Mouse (Mus musculus) stomach, embryonic 14.5 days (tissue): ENCODE results near the gene Acrv1. TPM values are rescaled to one million over a fixed set of nuclear protein-coding genes. Genes with fewer than 3 reads are reported as not detected.
A peak's percentile ranks its signal among the peaks of the same experiment; 100 is the strongest.

Source experiments
- ATAC-seq: fragments of 200-750 bp; cut with Nextera tagmentation; 2 replicates; pipeline ENCODE4 v1.8.0; 2017; ENCODE audit warnings: low read depth, moderate TSS enrichment; ENCODE audit not compliant: insufficient number of reproducible peaks, insufficient read depth, low FRiP score
- H3K27ac ChIP-seq: fragments of 300-500 bp; sonication (generic); 2 replicates; pipeline ENCODE4 v1.5.1; 2014; ENCODE audit warnings: mild to moderate bottlenecking, low read length, moderate library complexity, mixed read lengths
- H3K27me3 ChIP-seq: fragments of 300-500 bp; sonication (generic); 2 replicates; pipeline ENCODE4 v1.6.1; 2014; ENCODE audit warnings: low read length, control low read depth, mixed read lengths; ENCODE audit not compliant: control insufficient read depth, insufficient read depth
- H3K36me3 ChIP-seq: fragments of 300-500 bp; sonication (generic); 2 replicates; pipeline ENCODE4 v1.6.1; 2014; ENCODE audit warnings: mild to moderate bottlenecking, control low read depth, low read length, moderate library complexity, mixed read lengths; ENCODE audit not compliant: control insufficient read depth, insufficient read depth
- H3K4me1 ChIP-seq: fragments of 300-500 bp; sonication (generic); 2 replicates; pipeline ENCODE4 v1.6.1; 2014; ENCODE audit warnings: low read length, control low read depth, mixed read lengths; ENCODE audit not compliant: control insufficient read depth, insufficient read depth
- H3K4me2 ChIP-seq: fragments of 300-500 bp; sonication (generic); replicated peaks from 2 replicates; pipeline ENCODE4 v1.6.1; 2014; ENCODE audit warnings: low read depth, low read length, control low read depth
- H3K4me3 ChIP-seq: fragments of 300-500 bp; sonication (generic); 2 replicates; pipeline ENCODE4 v1.5.1; 2014; ENCODE audit warnings: low read depth, low read length, control low read depth
- H3K9ac ChIP-seq: fragments of 300-500 bp; sonication (generic); replicated peaks from 2 replicates; pipeline ENCODE4 v1.6.1; 2014; ENCODE audit warnings: low read depth, mild to moderate bottlenecking, control low read depth, low read length, moderate library complexity, mixed read lengths
- H3K9me3 ChIP-seq: fragments of 300-500 bp; sonication (generic); 2 replicates; pipeline ENCODE4 v1.6.1; 2016; ENCODE audit warnings: low read depth, low read length, control low read depth; ENCODE audit not compliant: control insufficient read depth
- WGBS: fragments of 180-500 bp; shearing (Covaris S2); extraction: QIAGEN DNeasy Blood & Tissue Kit; methylation state at CpG from one replicate; pipeline ENCODE4 v1.1.7; 2014; 5-methylcytosine and 5-hydroxymethylcytosine counted together
- polyA plus RNA-seq: library from polyadenylated mRNA; unstranded; fragments of >200 nt; fragmentation: Nextera tagmentation; extraction: Ambion mirVana; gene quantifications from 2 replicates; pipeline ENCODE4 v1.2.1, GENCODE M21; 2014

Acrv1 gene
- polyA plus RNA-seq, 1 experiment from 2014 or later = not detected

- H3K4me1 ChIP-seq = peaks cover 7% of the 10 kb centered on the region; the same call in 1 of the 2 replicates
- H3K9ac ChIP-seq = peak overlapping the region; percentile 74
- peak overlapping the region; percentile 75 for H3K4me3 ChIP-seq
- peak overlapping the region; percentile 92 for H3K27ac ChIP-seq
- peak overlapping the region; percentile 76 for H3K4me2 ChIP-seq
- H3K36me3 ChIP-seq = peaks cover 8% of the 10 kb centered on the region
- ATAC-seq = peak; percentile 93
- H3K27me3 ChIP-seq = no peaks in the 10 kb centered on the region
- WGBS = under 1% methylated on average over 53 of the region's 53 CpGs
- H3K9me3 ChIP-seq = no peaks in the 10 kb centered on the region
Measured at GRCm38 (mm10) chr9:36726131-36727033, 33.4 kb downstream of the Acrv1 start.

DNA sequence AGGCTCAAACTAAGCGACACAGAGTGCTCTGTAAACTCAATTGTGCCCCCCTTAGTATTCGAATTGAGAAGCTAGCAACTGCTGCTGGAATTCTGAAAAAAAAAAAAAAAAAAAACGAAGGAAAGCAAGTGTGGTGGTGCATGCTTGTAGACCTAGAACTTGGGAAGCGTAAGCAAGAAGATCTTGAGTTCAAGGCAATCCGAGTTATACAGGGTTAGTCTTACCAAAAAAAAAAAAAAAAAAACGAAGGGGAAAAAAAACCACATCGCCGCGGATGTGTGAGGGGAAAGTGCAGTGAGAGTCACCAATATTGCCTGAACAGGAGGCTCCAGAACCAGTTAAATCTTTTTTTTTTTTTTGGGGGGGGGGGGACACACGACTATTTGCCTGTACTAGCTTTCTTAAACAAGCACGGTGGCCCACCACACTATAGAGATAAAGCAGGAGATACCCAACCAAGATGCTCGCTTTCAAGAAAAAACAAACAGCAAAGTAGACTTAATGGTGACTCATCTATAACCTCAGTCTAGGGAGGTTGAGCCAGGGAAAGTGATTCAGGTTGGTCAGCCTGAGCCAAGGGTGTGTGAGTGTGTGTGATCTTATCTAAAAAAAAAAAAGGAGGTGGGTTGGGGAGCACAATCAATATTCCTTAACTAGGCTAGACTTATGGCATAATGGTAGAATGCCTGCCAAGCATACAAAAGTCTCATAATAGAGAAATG is 34.2 kb downstream of the Acrv1 start, which contains the start of gene Chek1:
Chek1 (minus strand) TSS at position 32 of the 722 bp plus-strand sequence.
- peak within 1 kb of the TSS; percentile 76 for H3K4me2 ChIP-seq
- no peaks in the 10 kb centered on the region for H3K9me3 ChIP-seq
- WGBS = 4% methylated on average over 12 of the region's 12 CpGs
- peak within 1 kb of the TSS; percentile 92 for H3K27ac ChIP-seq
- H3K4me3 ChIP-seq = peak within 1 kb of the TSS; percentile 75
- H3K27me3 ChIP-seq = no peaks in the 10 kb centered on the region
- H3K9ac ChIP-seq = peak within 1 kb of the TSS; percentile 74
- H3K4me1 ChIP-seq = peaks cover 7% of the 10 kb centered on the region; the same call in 1 of the 2 replicates
- peak; percentile 23; the same call in 1 of the 2 replicates for ATAC-seq
- peaks cover 9% of the 10 kb centered on the region for H3K36me3 ChIP-seq

Other genes with a start within 250 kb of the Acrv1 start
- not detected in 2 replicates for gene Gm9513, start 217.6 kb upstream of the Acrv1 start, polyA plus RNA-seq
- gene Gm5615, start 151.3 kb upstream of the Acrv1 start, polyA plus RNA-seq = not detected in 2 replicates
- gene Gm17689, start 110.6 kb upstream of the Acrv1 start, polyA plus RNA-seq = not detected in 2 replicates
- gene A630095E13Rik, start 49.8 kb upstream of the Acrv1 start, polyA plus RNA-seq = not detected in 2 replicates
- gene Chek1, start 33.8 kb downstream of the Acrv1 start, polyA plus RNA-seq = 42.0 and 42.6 TPM in 2 replicates
- gene Stt3a, start 74.5 kb downstream of the Acrv1 start, polyA plus RNA-seq = 240 and 279 TPM in 2 replicates
- gene Ei24, start 104.2 kb downstream of the Acrv1 start, polyA plus RNA-seq = 45.8 and 49.6 TPM in 2 replicates
- gene Fez1, start 128.6 kb downstream of the Acrv1 start, polyA plus RNA-seq = 24.0 and 25.5 TPM in 2 replicates